8 mouse cellular contexts compared by ENCODE assay signal in genomic region chr8:119345683-119346075, GRCm38 (mm10). TPM values are rescaled to one million over a fixed set of nuclear protein-coding genes. Genes with fewer than 3 reads are reported as not detected.
DNase-seq lines count a peak whose midpoint lies in the region; ATAC-seq and TF ChIP-seq lines count a peak whose summit lies in the region.

No protein-coding gene starts in this region.

- H3K9me3 ChIP-seq in kidney, postnatal 0 days (replicated peaks; ENCODE audit: low read length), result no peaks in the 10 kb centered on the region
- H3K9me3 ChIP-seq in hindbrain, embryonic 14.5 days (ENCODE audit: control insufficient read depth, low read length), result no peaks in the 10 kb centered on the region
- peaks cover 4% of the 10 kb centered on the region; the same call in 1 of the 2 replicates for H3K9me3 ChIP-seq in kidney, embryonic 16.5 days (ENCODE audit: low read length)

- 0 out of 2 replicates have a peak, but pooled peaks have one; percentile 4 for TF ChIP-seq CTCF in kidney, postnatal 0 days (IDR thresholded peaks at IDR 0.05; ENCODE audit: low read depth)

- ATAC-seq in kidney, postnatal 0 days (replicated peaks; ENCODE audit: low FRiP score, low read depth), result no peak
- ATAC-seq in hindbrain, embryonic 14.5 days (ENCODE audit: low FRiP score), result no peak
- no peak for ATAC-seq in kidney, embryonic 16.5 days (ENCODE audit: low FRiP score, low TSS enrichment)

- H3ac ChIP-seq in myocyte (ENCODE audit: control insufficient read depth, insufficient read length), result peak overlapping the region; percentile 63

- H3K27me3 ChIP-seq in kidney, postnatal 0 days (ENCODE audit: insufficient read depth, low read length), result no peaks in the 10 kb centered on the region
- no peaks in the 10 kb centered on the region for H3K27me3 ChIP-seq in hindbrain, embryonic 14.5 days (ENCODE audit: control insufficient read depth, insufficient read depth, low read length)
- no peaks in the 10 kb centered on the region for H3K27me3 ChIP-seq in myocyte (ENCODE audit: control insufficient read depth, insufficient read depth, insufficient read length)
- no peaks in the 10 kb centered on the region for H3K27me3 ChIP-seq in kidney, embryonic 16.5 days (ENCODE audit: insufficient read depth, low read length)

- H3K9ac ChIP-seq in kidney, postnatal 0 days (ENCODE audit: low read depth, low read length), result no peak overlapping the region
- no peak overlapping the region for H3K9ac ChIP-seq in hindbrain, embryonic 14.5 days
- H3K9ac ChIP-seq in kidney, embryonic 16.5 days (replicated peaks; ENCODE audit: low read length), result no peak overlapping the region

- WGBS in kidney, postnatal 0 days, result 89% methylated on average over 15 of the region's 15 CpGs
- WGBS in hindbrain, embryonic 14.5 days, result 84% methylated on average over 15 of the region's 15 CpGs
- WGBS in kidney, embryonic 16.5 days, result 86% methylated on average over 15 of the region's 15 CpGs

- H3K4me1 ChIP-seq in kidney, postnatal 0 days (replicated peaks; ENCODE audit: insufficient read depth, low read length), result no peaks in the 10 kb centered on the region
- H3K4me1 ChIP-seq in hindbrain, embryonic 14.5 days (replicated peaks; ENCODE audit: control insufficient read depth, insufficient read depth, low read length), result peaks cover 5% of the 10 kb centered on the region; the same call in 1 of the 2 replicates
- peaks cover 8% of the 10 kb centered on the region for H3K4me1 ChIP-seq in kidney, embryonic 16.5 days (ENCODE audit: insufficient read depth, low read length)

- no peak for DNase-seq in kidney, postnatal 0 days (ENCODE audit: low spot score)
- no peak for DNase-seq in kidney, adult 11 months
- DNase-seq in R1 (ENCODE audit: low read depth, low spot score), result peak; percentile 59
- DNase-seq in hindbrain, embryonic 14.5 days (ENCODE audit: low spot score), result no peak
- no peak for DNase-seq in frontal cortex, adult 2 months (ENCODE audit: extremely low spot score in 1 of 2, low spot score in 1 of 2)
- no peak for DNase-seq in ovary, adult 18-20 months (ENCODE audit: low spot score)

- no peak overlapping the region for H3K4me3 ChIP-seq in kidney, postnatal 0 days (replicated peaks; ENCODE audit: low read depth, low read length)
- peak overlapping the region; percentile 84; the same call in 1 of the 2 replicates for H3K4me3 ChIP-seq in hindbrain, embryonic 14.5 days (replicated peaks; ENCODE audit: low read length)
- H3K4me3 ChIP-seq in myocyte, result peak overlapping the region; percentile 74
- H3K4me3 ChIP-seq in kidney, embryonic 16.5 days (ENCODE audit: low read length), result no peak overlapping the region

- H3K79me2 ChIP-seq in myocyte (ENCODE audit: control insufficient read depth, insufficient read depth), result peaks cover 10% of the 10 kb centered on the region

- no peak overlapping the region for H3K27ac ChIP-seq in kidney, postnatal 0 days
- no peak overlapping the region for H3K27ac ChIP-seq in hindbrain, embryonic 14.5 days
- no peak overlapping the region for H3K27ac ChIP-seq in kidney, embryonic 16.5 days (ENCODE audit: low read length)

- no peak overlapping the region for H3K4me2 ChIP-seq in kidney, postnatal 0 days (ENCODE audit: low read length)
- peak overlapping the region; percentile 64; the same call in 1 of the 2 replicates for H3K4me2 ChIP-seq in hindbrain, embryonic 14.5 days (replicated peaks)
- peak overlapping the region; percentile 78 for H3K4me2 ChIP-seq in myocyte (ENCODE audit: low read depth)
- no peak overlapping the region for H3K4me2 ChIP-seq in kidney, embryonic 16.5 days (replicated peaks; ENCODE audit: low read depth, low read length)

- peaks cover 37% of the 10 kb centered on the region for H3K36me3 ChIP-seq in kidney, postnatal 0 days (ENCODE audit: insufficient read depth, low read length)
- H3K36me3 ChIP-seq in hindbrain, embryonic 14.5 days (replicated peaks; ENCODE audit: control insufficient read depth, insufficient read depth), result peaks cover 46% of the 10 kb centered on the region
- H3K36me3 ChIP-seq in myocyte (ENCODE audit: control insufficient read depth, insufficient read depth), result peaks cover 18% of the 10 kb centered on the region
- peaks cover 35% of the 10 kb centered on the region for H3K36me3 ChIP-seq in kidney, embryonic 16.5 days (ENCODE audit: insufficient read depth, low read length)

- no peak for TF ChIP-seq POLR2A in myocyte (IDR thresholded peaks at IDR 0.05; ENCODE audit: insufficient read length, low read depth)

TF ChIP-seq in myocyte, 11 proteins besides CTCF, POLR2A, EP300 and RAD21:
- no peak for TF ChIP-seq TCF3 (IDR thresholded peaks at IDR 0.05; ENCODE audit: insufficient read length, low read depth)
- no peak for TF ChIP-seq MAX (IDR thresholded peaks at IDR 0.05; ENCODE audit: low read depth)
- TF ChIP-seq CEBPB (IDR thresholded peaks at IDR 0.05; ENCODE audit: insufficient read depth, poor library complexity, severe bottlenecking), result no peak
- no peak for TF ChIP-seq TCF12 (IDR thresholded peaks at IDR 0.05; ENCODE audit: insufficient read depth, poor library complexity, severe bottlenecking)
- no peak for TF ChIP-seq MYOD1 (IDR thresholded peaks at IDR 0.05; ENCODE audit: control insufficient read depth in 1 of 3, insufficient read length in 2 of 3, low read depth in 2 of 3)
- TF ChIP-seq POLR2AphosphoS2 (IDR thresholded peaks at IDR 0.05; ENCODE audit: insufficient read length, low read depth), result no peak
- TF ChIP-seq MYOG (IDR thresholded peaks at IDR 0.05; ENCODE audit: control insufficient read depth in 1 of 3, insufficient read depth in 1 of 3, insufficient read length in 2 of 3, low read depth in 2 of 3), result no peak
- no peak for TF ChIP-seq USF1 (IDR thresholded peaks at IDR 0.05; ENCODE audit: low read depth)
- no peak for TF ChIP-seq REST (IDR thresholded peaks at IDR 0.05; ENCODE audit: insufficient read depth, insufficient read length)
- no peak for TF ChIP-seq SRF (IDR thresholded peaks at IDR 0.05; ENCODE audit: control insufficient read depth, insufficient read length, low read depth)
- no peak for TF ChIP-seq E2F4 (IDR thresholded peaks at IDR 0.05; ENCODE audit: insufficient read depth)

RNA-seq across cellular contexts. Expression of gene Hsbp1, which starts 1.4 kb away (rescaled TPM):
- 354 and 357 TPM in 2 replicates for polyA plus RNA-seq in kidney, postnatal 0 days (2015; fragmentation: Nextera tagmentation; extraction: Ambion mirVana)
- polyA plus RNA-seq in hindbrain, embryonic 14.5 days (2014; fragmentation: Nextera tagmentation; extraction: Ambion mirVana), result 741 and 743 TPM in 2 replicates
- polyA plus RNA-seq in myocyte (2012; fragmentation: generic; extraction: Trizol), result 238 TPM
- polyA plus RNA-seq in frontal cortex, adult 2 months (2012; rRNA removed), result 544 and 587 TPM in 2 replicates
- 329 and 342 TPM in 2 replicates for polyA plus RNA-seq in kidney, embryonic 16.5 days (2015; fragmentation: Nextera tagmentation; extraction: Ambion mirVana)

RNA-seq across cellular contexts. Expression of gene Mlycd, which starts 49.0 kb away (rescaled TPM):
- polyA plus RNA-seq in kidney, postnatal 0 days (2015; fragmentation: Nextera tagmentation; extraction: Ambion mirVana), result 19.5 and 21.9 TPM in 2 replicates
- 17.8 and 20.2 TPM in 2 replicates for polyA plus RNA-seq in hindbrain, embryonic 14.5 days (2014; fragmentation: Nextera tagmentation; extraction: Ambion mirVana)
- polyA plus RNA-seq in myocyte (2012; fragmentation: generic; extraction: Trizol), result 23.1 TPM
- 23.0 and 24.4 TPM in 2 replicates for polyA plus RNA-seq in frontal cortex, adult 2 months (2012; rRNA removed)
- polyA plus RNA-seq in kidney, embryonic 16.5 days (2015; fragmentation: Nextera tagmentation; extraction: Ambion mirVana), result 13.6 and 14.1 TPM in 2 replicates

Comparison
In these comparisons a context has a peak if more than half of its experiments do, and no peak if none do; other contexts are left out.
1. H3K4me2 ChIP-seq: peak in hindbrain, embryonic 14.5 days (single experiment) and myocyte (single experiment); none in kidney, postnatal 0 days (single experiment) and kidney, embryonic 16.5 days (single experiment).
2. H3K4me3 ChIP-seq: peak in hindbrain, embryonic 14.5 days (single experiment) and myocyte (single experiment); none in kidney, postnatal 0 days (single experiment) and kidney, embryonic 16.5 days (single experiment).